Mouse (Mus musculus): Measurements from ENCODE around the gene Myh10. TPM values are rescaled to one million over a fixed set of nuclear protein-coding genes. Genes with fewer than 3 reads are reported as not detected.
A peak's percentile ranks its signal among the peaks of the same experiment; 100 is the strongest.
"Not testable (repeated sequence)": the region's sequence is repeated elsewhere in the genome, so short reads cannot be mapped to it uniquely, and the experiment has no call there.

Gene Myh10
- polyA plus RNA-seq, 1 experiment from 2014 or later, result 145 TPM

DNA sequence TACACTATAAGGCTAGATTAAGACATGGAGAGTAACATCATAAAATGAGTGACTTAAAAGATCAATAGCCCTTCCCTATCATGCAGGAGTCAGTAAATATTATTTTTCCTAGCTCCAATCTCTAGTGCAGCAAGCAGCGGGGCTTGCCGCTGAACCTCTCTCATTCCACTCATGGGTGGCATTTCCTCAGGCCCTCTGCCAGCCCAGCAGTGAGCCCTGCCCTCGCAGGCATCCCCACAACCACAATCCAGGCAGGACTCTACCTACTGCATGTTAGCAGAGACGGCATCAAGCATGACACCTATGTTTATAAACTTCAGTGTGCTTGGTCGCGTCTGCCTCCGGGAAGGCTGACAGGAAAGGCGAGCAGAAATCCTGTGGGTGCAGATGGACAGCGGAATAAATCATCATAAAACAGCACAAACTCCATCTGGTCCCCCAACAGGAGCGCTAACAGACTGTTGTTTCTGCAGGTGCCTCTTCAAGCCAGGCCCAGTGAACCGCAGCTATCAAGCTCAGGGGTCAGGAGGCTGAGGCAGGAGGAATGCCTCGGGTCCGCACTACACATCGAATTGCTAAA is 128.0 kb downstream of the Myh10 start:
- Histone ChIP-seq H3K4me2 (replicated peaks; ENCODE audit: low read depth, low read length) (no peak overlapping the region), H3K36me3 (ENCODE audit: control insufficient read depth, insufficient read depth, low read length) (peaks cover 80% of the 10 kb centered on the region), H3K4me3 (ENCODE audit: low read length) (no peak overlapping the region), H3K27ac (ENCODE audit: low read depth, low read length) (no peak overlapping the region), H3K9ac (ENCODE audit: low read depth, low read length) (no peak overlapping the region), H3K9me3 (ENCODE audit: control insufficient read depth, low read length) (no peaks in the 10 kb centered on the region), H3K27me3 (ENCODE audit: control insufficient read depth, insufficient read depth, low read length) (no peaks in the 10 kb centered on the region), H3K4me1 (ENCODE audit: control insufficient read depth, insufficient read depth, low read length) (no peaks in the 10 kb centered on the region)
- 82% methylated on average over 14 of the region's 14 CpGs for WGBS
- no peak for ATAC-seq (ENCODE audit: low FRiP score, low TSS enrichment)

GRCm38 (mm10) chr11:68822326-68822725 is 131.0 kb downstream of the Myh10 start:
- Histone ChIP-seq H3K4me1 (ENCODE audit: control insufficient read depth, insufficient read depth, low read length) (no peaks in the 10 kb centered on the region), H3K9me3 (ENCODE audit: control insufficient read depth, low read length) (no peaks in the 10 kb centered on the region), H3K4me2 (replicated peaks; ENCODE audit: low read depth, low read length) (no peak overlapping the region), H3K9ac (ENCODE audit: low read depth, low read length) (no peak overlapping the region), H3K27me3 (ENCODE audit: control insufficient read depth, insufficient read depth, low read length) (no peaks in the 10 kb centered on the region), H3K4me3 (ENCODE audit: low read length) (no peak overlapping the region), H3K36me3 (ENCODE audit: control insufficient read depth, insufficient read depth, low read length) (peaks cover 79% of the 10 kb centered on the region), H3K27ac (ENCODE audit: low read depth, low read length) (no peak overlapping the region)
- WGBS, result 70% methylated on average over 15 of the region's 15 CpGs
- no peak for ATAC-seq (ENCODE audit: low FRiP score, low TSS enrichment)

DNA sequence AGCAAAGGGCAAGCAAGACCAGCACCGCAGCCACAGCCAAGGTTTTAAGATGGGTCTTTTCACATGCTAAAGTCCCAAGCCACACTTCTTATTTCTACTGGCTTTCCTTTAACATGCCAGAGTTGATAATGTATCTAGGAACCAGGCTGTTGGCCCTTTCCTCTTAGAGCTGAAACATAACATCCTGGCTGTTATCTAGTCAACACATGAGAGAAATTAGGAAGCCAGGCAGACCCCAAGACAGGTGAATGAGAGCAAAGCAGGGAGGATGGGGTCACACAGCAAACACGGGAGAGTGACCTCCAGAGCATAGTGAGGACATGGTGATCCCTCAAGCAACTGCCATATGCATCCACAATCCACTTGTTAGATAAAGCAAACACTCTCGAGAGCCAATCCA is 135.4 kb downstream of the Myh10 start:
- H3K27me3 ChIP-seq (ENCODE audit: control insufficient read depth, insufficient read depth, low read length), result no peaks in the 10 kb centered on the region
- no peak overlapping the region for H3K4me2 ChIP-seq (replicated peaks; ENCODE audit: low read depth, low read length)
- no peaks in the 10 kb centered on the region for H3K4me1 ChIP-seq (ENCODE audit: control insufficient read depth, insufficient read depth, low read length)
- H3K9me3 ChIP-seq (ENCODE audit: control insufficient read depth, low read length), result no peaks in the 10 kb centered on the region
- no peak overlapping the region for H3K4me3 ChIP-seq (ENCODE audit: low read length)
- WGBS, result 91% methylated on average over 3 of the region's 3 CpGs
- peaks cover 76% of the 10 kb centered on the region for H3K36me3 ChIP-seq (ENCODE audit: control insufficient read depth, insufficient read depth, low read length)
- ATAC-seq (ENCODE audit: low FRiP score, low TSS enrichment), result no peak
- no peak overlapping the region for H3K27ac ChIP-seq (ENCODE audit: low read depth, low read length)
- no peak overlapping the region for H3K9ac ChIP-seq (ENCODE audit: low read depth, low read length)

GRCm38 (mm10) chr11:68831580-68831979 is 140.2 kb downstream of the Myh10 start:
- not testable (repeated sequence) for H3K27me3 ChIP-seq (ENCODE audit: control insufficient read depth, insufficient read depth, low read length); H3K27ac ChIP-seq (ENCODE audit: low read depth, low read length); H3K4me1 ChIP-seq (ENCODE audit: control insufficient read depth, insufficient read depth, low read length); H3K4me3 ChIP-seq (ENCODE audit: low read length); H3K4me2 ChIP-seq (replicated peaks; ENCODE audit: low read depth, low read length); H3K9ac ChIP-seq (ENCODE audit: low read depth, low read length); ATAC-seq (ENCODE audit: low FRiP score, low TSS enrichment); H3K9me3 ChIP-seq (ENCODE audit: control insufficient read depth, low read length)
- peaks cover 81% of the 10 kb centered on the region for H3K36me3 ChIP-seq (ENCODE audit: control insufficient read depth, insufficient read depth, low read length)
- WGBS, result 94% methylated on average over 5 of the region's 5 CpGs

DNA sequence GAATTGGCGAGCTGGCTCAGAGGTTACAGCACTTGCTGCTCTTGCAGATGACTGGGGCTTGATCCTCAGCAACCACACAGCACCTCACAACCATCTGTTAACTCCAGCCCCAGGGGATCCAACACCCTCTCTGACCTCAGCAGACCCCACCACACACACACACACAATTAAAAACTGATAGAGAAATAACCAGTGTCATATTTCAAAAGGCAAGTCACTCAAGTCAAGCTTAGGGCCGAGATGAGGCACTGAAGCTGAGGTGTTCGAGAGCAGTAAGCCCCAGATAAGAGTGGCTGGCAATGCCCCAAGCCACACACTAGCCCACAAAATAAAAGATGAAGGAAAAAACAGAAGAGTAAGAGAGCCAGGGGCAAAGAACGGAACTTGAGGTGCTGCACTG is 141.4 kb downstream of the Myh10 start:
- H3K4me1 ChIP-seq (ENCODE audit: control insufficient read depth, insufficient read depth, low read length), result no peaks in the 10 kb centered on the region
- ATAC-seq (ENCODE audit: low FRiP score, low TSS enrichment), result no peak
- no peak overlapping the region for H3K27ac ChIP-seq (ENCODE audit: low read depth, low read length)
- no peaks in the 10 kb centered on the region for H3K27me3 ChIP-seq (ENCODE audit: control insufficient read depth, insufficient read depth, low read length)
- H3K4me3 ChIP-seq (ENCODE audit: low read length), result no peak overlapping the region
- 60% methylated on average over 4 of the region's 4 CpGs for WGBS
- H3K9ac ChIP-seq (ENCODE audit: low read depth, low read length), result no peak overlapping the region
- H3K36me3 ChIP-seq (ENCODE audit: control insufficient read depth, insufficient read depth, low read length), result peaks cover 79% of the 10 kb centered on the region
- H3K4me2 ChIP-seq (replicated peaks; ENCODE audit: low read depth, low read length), result no peak overlapping the region
- H3K9me3 ChIP-seq (ENCODE audit: control insufficient read depth, low read length), result no peaks in the 10 kb centered on the region

GRCm38 (mm10) chr11:68833593-68833992 is 142.2 kb downstream of the Myh10 start:
- peaks cover 75% of the 10 kb centered on the region for H3K36me3 ChIP-seq (ENCODE audit: control insufficient read depth, insufficient read depth, low read length)

DNA sequence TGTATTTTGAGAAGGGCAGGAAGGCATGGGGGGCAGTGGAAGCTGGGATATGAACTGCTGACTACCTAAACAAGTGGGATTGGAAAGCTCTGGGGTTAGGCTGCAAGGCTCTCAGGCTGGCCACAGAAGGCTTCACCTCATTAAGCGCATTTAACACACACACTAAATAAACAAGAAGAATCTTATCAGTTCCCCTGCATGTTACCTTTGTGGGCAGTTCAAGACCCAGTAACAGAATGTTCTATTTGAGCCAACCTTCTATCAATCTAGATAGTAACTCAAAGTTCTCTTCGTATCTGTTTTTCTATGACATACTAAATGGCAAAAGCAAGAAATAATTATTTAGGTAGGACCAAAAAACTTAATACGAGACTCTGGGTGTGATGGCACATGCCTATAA is 143.7 kb downstream of the Myh10 start:
- no peak overlapping the region for H3K4me3 ChIP-seq (ENCODE audit: low read length)
- H3K4me1 ChIP-seq (ENCODE audit: control insufficient read depth, insufficient read depth, low read length), result no peaks in the 10 kb centered on the region
- H3K36me3 ChIP-seq (ENCODE audit: control insufficient read depth, insufficient read depth, low read length), result peaks cover 75% of the 10 kb centered on the region
- ATAC-seq (ENCODE audit: low FRiP score, low TSS enrichment), result no peak
- WGBS, result 93% methylated on average over 3 of the region's 3 CpGs
- no peaks in the 10 kb centered on the region for H3K27me3 ChIP-seq (ENCODE audit: control insufficient read depth, insufficient read depth, low read length)
- no peak overlapping the region for H3K9ac ChIP-seq (ENCODE audit: low read depth, low read length)
- no peak overlapping the region for H3K4me2 ChIP-seq (replicated peaks; ENCODE audit: low read depth, low read length)
- no peak overlapping the region for H3K27ac ChIP-seq (ENCODE audit: low read depth, low read length)
- no peaks in the 10 kb centered on the region for H3K9me3 ChIP-seq (ENCODE audit: control insufficient read depth, low read length)

More at GRCm38 (mm10) chr11:68833593-68833992, 142.2 kb downstream of the Myh10 start:
- no peak overlapping the region for H3K4me2 ChIP-seq (replicated peaks; ENCODE audit: low read depth, low read length)
- no peaks in the 10 kb centered on the region for H3K4me1 ChIP-seq (ENCODE audit: control insufficient read depth, insufficient read depth, low read length)
- H3K4me3 ChIP-seq (ENCODE audit: low read length), result no peak overlapping the region
- no peaks in the 10 kb centered on the region for H3K9me3 ChIP-seq (ENCODE audit: control insufficient read depth, low read length)
- H3K27ac ChIP-seq (ENCODE audit: low read depth, low read length), result no peak overlapping the region
- H3K9ac ChIP-seq (ENCODE audit: low read depth, low read length), result no peak overlapping the region
- ATAC-seq (ENCODE audit: low FRiP score, low TSS enrichment), result no peak
- no peaks in the 10 kb centered on the region for H3K27me3 ChIP-seq (ENCODE audit: control insufficient read depth, insufficient read depth, low read length)

GRCm38 (mm10) chr11:68839606-68840005 is 148.2 kb downstream of the Myh10 start:
- H3K36me3 ChIP-seq (ENCODE audit: control insufficient read depth, insufficient read depth, low read length), result peaks cover 67% of the 10 kb centered on the region
- no peak for ATAC-seq (ENCODE audit: low FRiP score, low TSS enrichment)
- H3K4me1 ChIP-seq (ENCODE audit: control insufficient read depth, insufficient read depth, low read length), result no peaks in the 10 kb centered on the region

DNA sequence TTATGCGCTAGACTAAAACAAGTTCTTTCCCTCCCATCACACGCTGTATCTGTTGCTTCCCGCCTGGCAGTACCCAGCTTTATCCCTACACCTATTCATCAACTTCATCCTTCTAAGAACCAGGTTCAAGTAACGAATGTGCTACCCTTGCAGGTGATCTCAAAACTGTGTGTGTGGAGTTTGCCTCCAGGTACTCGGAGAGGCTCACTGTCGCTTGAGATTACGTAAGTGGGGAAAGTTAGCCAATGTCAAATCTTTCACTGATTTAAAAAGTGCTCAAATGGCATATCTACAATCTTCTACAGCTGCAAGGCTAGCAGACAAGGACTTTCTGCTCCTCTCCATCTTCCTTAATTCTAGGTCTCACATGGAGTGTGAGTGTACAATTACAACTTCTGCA is 159.5 kb downstream of the Myh10 start:
- 88% methylated on average over 7 of the region's 7 CpGs for WGBS
- Histone ChIP-seq H3K4me3 (ENCODE audit: low read length) (peak overlapping the region; percentile 97; the same call in 1 of the 2 replicates), H3K9me3 (ENCODE audit: control insufficient read depth, low read length) (no peaks in the 10 kb centered on the region), H3K27ac (ENCODE audit: low read depth, low read length) (no peak overlapping the region), H3K27me3 (ENCODE audit: control insufficient read depth, insufficient read depth, low read length) (no peaks in the 10 kb centered on the region), H3K4me2 (replicated peaks; ENCODE audit: low read depth, low read length) (peak overlapping the region; percentile 69), H3K4me1 (ENCODE audit: control insufficient read depth, insufficient read depth, low read length) (peaks cover 20% of the 10 kb centered on the region), H3K9ac (ENCODE audit: low read depth, low read length) (peak overlapping the region; percentile 97; the same call in 1 of the 2 replicates), H3K36me3 (ENCODE audit: control insufficient read depth, insufficient read depth, low read length) (peaks cover 5% of the 10 kb centered on the region; the same call in 1 of the 2 replicates)
- ATAC-seq (ENCODE audit: low FRiP score, low TSS enrichment), result no peak

More at GRCm38 (mm10) chr11:68839606-68840005, 148.2 kb downstream of the Myh10 start:
- Histone ChIP-seq H3K4me2 (replicated peaks; ENCODE audit: low read depth, low read length) (no peak overlapping the region), H3K27me3 (ENCODE audit: control insufficient read depth, insufficient read depth, low read length) (no peaks in the 10 kb centered on the region), H3K4me3 (ENCODE audit: low read length) (no peak overlapping the region), H3K27ac (ENCODE audit: low read depth, low read length) (no peak overlapping the region), H3K9me3 (ENCODE audit: control insufficient read depth, low read length) (no peaks in the 10 kb centered on the region), H3K9ac (ENCODE audit: low read depth, low read length) (no peak overlapping the region)
- 96% methylated on average over 5 of the region's 5 CpGs for WGBS
